Mouse (Mus musculus) spleen, adult 2 months (tissue): ENCODE results near the gene Tbc1d9b.

Source experiments
- CTCF ChIP-seq: fragments of 200-500 bp; IDR thresholded peaks from 2 replicates; pipeline ENCODE4 v1.5.1; 2011; ENCODE audit warnings: mild to moderate bottlenecking, inconsistent platforms; ENCODE audit not compliant: insufficient read depth, insufficient read length, insufficient replicate concordance; ENCODE audit errors: extremely low read depth
- POLR2A ChIP-seq: fragments of 200-500 bp; IDR thresholded peaks from 2 replicates; pipeline ENCODE4 v1.6.1; 2011; ENCODE audit warnings: low read depth, low read length, inconsistent platforms

GRCm38 (mm10) chr11:50190362-50190761 lies 59.2 kb downstream of the Tbc1d9b start:
- no peak for TF ChIP-seq CTCF
- TF ChIP-seq POLR2A, result no peak
